Mouse (Mus musculus): ENCODE measurements around the gene Cav1. TPM values are rescaled to one million over a fixed set of nuclear protein-coding genes. Genes with fewer than 3 reads are reported as not detected.

Gene Cav1
- polyA plus RNA-seq, 1 experiment from 2014 or later = 8.1 TPM

DNA sequence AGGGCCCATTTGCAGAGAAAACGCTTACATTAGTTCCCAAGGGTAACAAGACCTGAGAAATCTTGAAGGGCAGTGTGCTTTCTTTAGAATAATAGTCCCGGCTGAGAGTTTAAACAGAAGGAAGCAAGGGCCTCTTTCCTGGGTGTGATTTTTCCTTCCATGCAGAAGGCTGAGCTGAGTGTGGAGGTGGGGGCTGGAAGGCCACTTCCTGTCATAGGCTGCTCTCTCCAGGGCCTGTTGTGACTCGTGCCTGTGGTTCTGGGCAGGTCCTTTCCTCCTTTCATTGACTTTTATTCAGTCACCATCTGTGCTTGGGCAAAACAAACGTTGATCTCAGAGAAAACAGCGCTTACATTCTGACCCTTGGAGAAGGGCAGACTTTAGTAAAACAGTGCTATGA lies 24.0 kb upstream of the Cav1 start:
- no peaks in the 10 kb centered on the region; the same call in 1 of the 2 replicates for H3K27me3 ChIP-seq (ENCODE audit: control insufficient read depth, insufficient read depth, low read depth, low read length)
- H3K9ac ChIP-seq (ENCODE audit: low read depth, low read length) = no peak overlapping the region
- WGBS (ENCODE audit: insufficient replicate concordance) = 20% methylated on average over 5 of the region's 5 CpGs
- no peaks in the 10 kb centered on the region for H3K36me3 ChIP-seq (ENCODE audit: control insufficient read depth, insufficient read depth)
- no peaks in the 10 kb centered on the region for H3K9me3 ChIP-seq (replicated peaks; ENCODE audit: control insufficient read depth, low read length)
- no peak overlapping the region for H3K27ac ChIP-seq (ENCODE audit: low read length)
- no peak overlapping the region for H3K4me3 ChIP-seq (ENCODE audit: low read depth, low read length)
- 0 out of 2 replicates have a peak overlapping the region, but pooled peaks have one; percentile 68 for H3K4me2 ChIP-seq (ENCODE audit: low read depth, low read length)
- ATAC-seq (ENCODE audit: low read depth) = 0 out of 2 replicates have a peak, but pooled peaks have one; percentile 41
- no peaks in the 10 kb centered on the region; the same call in 1 of the 2 replicates for H3K4me1 ChIP-seq (ENCODE audit: control insufficient read depth, low read depth, low read length)

DNA sequence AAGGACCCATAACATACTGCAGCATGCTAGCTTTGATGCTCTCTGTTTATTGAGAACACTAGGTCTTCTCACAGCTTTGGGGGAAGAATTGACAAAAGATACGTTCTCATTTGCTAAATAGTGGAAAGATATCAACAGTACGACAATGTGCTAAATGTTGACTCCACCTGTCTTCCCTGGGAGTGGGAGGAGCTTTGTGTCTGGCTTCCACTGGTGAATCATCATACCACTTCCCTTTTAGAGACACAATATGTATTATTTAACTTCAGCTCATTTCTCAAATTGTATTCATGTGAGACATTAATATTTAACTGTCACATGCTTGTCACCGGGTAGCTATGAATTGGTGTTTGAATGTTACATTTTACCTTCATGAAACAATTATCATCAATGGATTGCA lies 22.3 kb upstream of the Cav1 start:
- no peaks in the 10 kb centered on the region for H3K9me3 ChIP-seq (replicated peaks; ENCODE audit: control insufficient read depth, low read length)
- H3K27me3 ChIP-seq (ENCODE audit: control insufficient read depth, insufficient read depth, low read depth, low read length) = no peaks in the 10 kb centered on the region; the same call in 1 of the 2 replicates
- ATAC-seq (ENCODE audit: low read depth) = no peak
- H3K36me3 ChIP-seq (ENCODE audit: control insufficient read depth, insufficient read depth) = no peaks in the 10 kb centered on the region
- no peak overlapping the region for H3K4me3 ChIP-seq (ENCODE audit: low read depth, low read length)
- no peaks in the 10 kb centered on the region; the same call in 1 of the 2 replicates for H3K4me1 ChIP-seq (ENCODE audit: control insufficient read depth, low read depth, low read length)
- no peak overlapping the region for H3K9ac ChIP-seq (ENCODE audit: low read depth, low read length)
- no peak overlapping the region for H3K4me2 ChIP-seq (ENCODE audit: low read depth, low read length)
- H3K27ac ChIP-seq (ENCODE audit: low read length) = no peak overlapping the region
- 34% methylated on average over 3 of the region's 3 CpGs for WGBS (ENCODE audit: insufficient replicate concordance)

DNA sequence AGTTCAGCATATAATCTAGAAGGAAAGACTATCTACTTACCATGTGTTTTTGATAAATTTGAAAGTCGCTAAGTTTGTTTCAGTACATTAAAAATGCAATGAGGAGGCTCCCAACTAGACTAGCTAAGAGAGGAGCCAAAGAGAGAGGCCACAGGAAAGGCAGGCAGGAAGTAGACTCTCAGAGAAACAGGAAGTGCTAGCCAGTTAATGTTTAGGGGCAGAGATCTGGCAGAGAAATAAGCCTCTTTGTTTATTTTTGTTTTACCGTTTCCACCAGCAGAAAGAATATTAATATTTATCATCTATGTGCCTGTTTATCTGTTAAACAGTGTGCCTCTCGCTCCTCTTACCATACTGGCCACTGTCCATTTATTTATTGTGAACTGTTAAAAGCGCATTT lies 19.8 kb upstream of the Cav1 start:
- Histone ChIP-seq H3K36me3 (ENCODE audit: control insufficient read depth, insufficient read depth) (no peaks in the 10 kb centered on the region), H3K9me3 (replicated peaks; ENCODE audit: control insufficient read depth, low read length) (no peaks in the 10 kb centered on the region), H3K27ac (ENCODE audit: low read length) (no peak overlapping the region), H3K4me3 (ENCODE audit: low read depth, low read length) (no peak overlapping the region), H3K4me2 (ENCODE audit: low read depth, low read length) (no peak overlapping the region), H3K27me3 (ENCODE audit: control insufficient read depth, insufficient read depth, low read depth, low read length) (no peaks in the 10 kb centered on the region), H3K4me1 (ENCODE audit: control insufficient read depth, low read depth, low read length) (no peaks in the 10 kb centered on the region; the same call in 1 of the 2 replicates), H3K9ac (ENCODE audit: low read depth, low read length) (no peak overlapping the region)
- WGBS (ENCODE audit: insufficient replicate concordance) = 36% methylated on average over 4 of the region's 4 CpGs
- no peak for ATAC-seq (ENCODE audit: low read depth)

DNA sequence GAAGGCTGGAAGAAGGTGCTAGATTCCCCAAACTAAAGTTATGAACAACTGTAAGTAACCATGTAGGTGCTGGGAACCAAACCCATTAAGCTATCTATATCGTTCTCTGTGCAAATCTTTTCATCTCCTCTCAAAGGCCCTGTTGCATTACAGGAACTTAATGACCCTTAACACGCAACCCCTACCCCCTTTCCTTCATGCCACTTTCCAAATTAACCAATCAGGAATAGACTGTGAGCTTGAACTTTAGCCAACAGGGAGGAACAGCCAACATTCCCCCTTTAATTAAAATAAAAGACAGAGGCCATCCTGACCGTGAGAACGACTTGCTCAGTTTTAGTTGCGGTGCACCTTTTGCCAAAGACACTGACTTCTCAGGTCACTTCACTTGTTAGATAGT lies 11.0 kb upstream of the Cav1 start:
- Histone ChIP-seq H3K9me3 (replicated peaks; ENCODE audit: control insufficient read depth, low read length) (no peaks in the 10 kb centered on the region), H3K4me2 (ENCODE audit: low read depth, low read length) (no peak overlapping the region), H3K4me1 (ENCODE audit: control insufficient read depth, low read depth, low read length) (no peaks in the 10 kb centered on the region), H3K36me3 (ENCODE audit: control insufficient read depth, insufficient read depth) (no peaks in the 10 kb centered on the region), H3K27me3 (ENCODE audit: control insufficient read depth, insufficient read depth, low read depth, low read length) (no peaks in the 10 kb centered on the region), H3K9ac (ENCODE audit: low read depth, low read length) (no peak overlapping the region), H3K4me3 (ENCODE audit: low read depth, low read length) (no peak overlapping the region), H3K27ac (ENCODE audit: low read length) (no peak overlapping the region)
- ATAC-seq (ENCODE audit: low read depth) = no peak
- 74% methylated on average over 5 of the region's 5 CpGs for WGBS (ENCODE audit: insufficient replicate concordance)

DNA sequence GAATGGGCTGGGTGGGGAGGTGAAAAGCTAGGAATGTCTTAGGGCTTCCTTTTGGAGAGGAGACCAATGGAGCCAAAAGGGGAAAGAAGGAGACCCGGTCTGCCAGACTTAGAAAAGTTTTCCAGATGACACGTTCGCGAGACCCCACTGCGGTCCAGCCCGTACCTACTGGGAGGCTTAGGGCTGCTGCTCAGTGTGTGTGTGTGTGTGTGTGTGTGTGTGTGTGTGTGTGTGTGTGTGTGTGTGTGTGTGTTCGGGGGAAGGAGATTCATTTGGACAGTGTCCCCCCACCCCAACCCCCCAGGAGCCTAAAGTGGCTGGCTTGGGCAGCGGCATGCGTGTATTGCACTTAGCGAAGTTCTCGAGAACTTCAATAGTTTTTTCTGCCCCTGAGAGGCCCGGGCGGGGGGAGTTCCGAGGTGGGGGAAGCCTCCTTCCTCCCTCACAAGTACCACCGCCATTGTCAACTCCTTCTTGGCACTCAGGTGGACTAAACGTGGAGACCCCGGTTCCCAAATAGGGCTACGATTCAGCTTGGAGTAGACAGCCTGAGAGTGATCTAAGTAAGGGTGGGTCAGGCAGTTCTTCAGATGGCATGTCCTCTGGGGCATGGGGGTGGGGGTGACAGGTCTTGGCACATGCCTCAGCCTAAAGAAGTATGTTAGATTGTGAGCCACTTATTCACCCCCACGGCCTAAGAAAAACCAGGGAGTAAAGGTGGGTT lies 629 bp downstream of the Cav1 start:
- Histone ChIP-seq H3K36me3 (ENCODE audit: control insufficient read depth, insufficient read depth) (no peaks in the 10 kb centered on the region), H3K4me1 (ENCODE audit: control insufficient read depth, low read depth, low read length) (no peaks in the 10 kb centered on the region), H3K27ac (ENCODE audit: low read length) (no peak overlapping the region), H3K4me3 (ENCODE audit: low read depth, low read length) (peak overlapping the region; percentile 51), H3K9ac (ENCODE audit: low read depth, low read length) (no peak overlapping the region), H3K4me2 (ENCODE audit: low read depth, low read length) (peak overlapping the region; percentile 65), H3K27me3 (ENCODE audit: control insufficient read depth, insufficient read depth, low read depth, low read length) (peaks cover 20% of the 10 kb centered on the region), H3K9me3 (replicated peaks; ENCODE audit: control insufficient read depth, low read length) (no peaks in the 10 kb centered on the region)
- WGBS (ENCODE audit: insufficient replicate concordance) = 2% methylated on average over 19 of the region's 19 CpGs
- ATAC-seq (ENCODE audit: low read depth) = no peak

DNA sequence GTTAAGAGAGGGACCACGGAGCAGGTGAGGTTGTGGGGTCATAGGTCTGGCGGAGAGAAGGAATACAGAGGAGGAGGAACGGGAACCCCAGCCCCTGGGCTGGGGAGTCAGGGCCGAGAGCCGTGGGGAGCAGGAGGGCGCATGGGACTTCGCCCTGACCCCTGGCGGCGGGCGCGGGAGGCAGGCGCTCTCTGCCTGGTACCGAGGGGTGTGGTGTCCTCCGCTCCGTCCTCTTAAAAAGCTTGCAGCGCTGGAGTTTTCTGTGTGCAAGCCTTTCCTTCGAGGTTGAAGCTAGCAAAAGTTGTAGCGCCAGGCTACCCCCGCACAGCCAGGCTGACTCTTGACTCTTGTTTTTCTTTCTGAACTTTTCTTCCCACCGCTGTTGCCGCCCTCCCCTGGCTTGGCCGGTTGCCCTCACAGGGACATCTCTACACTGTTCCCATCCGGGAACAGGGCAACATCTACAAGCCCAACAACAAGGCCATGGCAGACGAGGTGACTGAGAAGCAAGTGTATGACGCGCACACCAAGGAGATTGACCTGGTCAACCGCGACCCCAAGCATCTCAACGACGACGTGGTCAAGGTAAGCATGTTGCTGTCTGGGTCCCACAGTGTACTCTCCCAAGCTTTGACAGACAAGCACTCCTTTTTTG lies 1.5 kb downstream of the Cav1 start:
- no peak overlapping the region for H3K27ac ChIP-seq (ENCODE audit: low read length)
- 5% methylated on average over 31 of the region's 31 CpGs for WGBS (ENCODE audit: insufficient replicate concordance)

DNA sequence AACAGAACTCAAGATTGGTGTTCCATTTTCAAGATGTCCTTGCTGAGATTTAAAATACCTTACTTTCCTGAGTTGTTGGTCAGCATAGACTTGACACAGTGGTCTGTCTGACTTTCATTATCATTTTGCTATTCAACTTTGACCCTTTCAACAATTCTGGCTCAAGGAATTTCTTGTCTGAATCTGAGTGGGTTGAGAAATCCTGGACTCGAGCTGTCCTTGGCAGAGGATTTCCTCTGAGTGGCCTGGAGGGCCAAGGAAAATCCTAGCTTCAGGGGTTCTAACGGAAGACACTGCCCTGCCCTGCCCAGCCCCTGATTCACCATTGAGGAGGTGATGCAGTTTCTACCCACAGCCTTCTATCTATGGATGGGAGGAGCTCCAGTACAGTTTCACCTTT lies 2.5 kb downstream of the Cav1 start:
- Histone ChIP-seq H3K9ac (ENCODE audit: low read depth, low read length) (no peak overlapping the region), H3K27ac (ENCODE audit: low read length) (no peak overlapping the region), H3K9me3 (replicated peaks; ENCODE audit: control insufficient read depth, low read length) (no peaks in the 10 kb centered on the region), H3K36me3 (ENCODE audit: control insufficient read depth, insufficient read depth) (no peaks in the 10 kb centered on the region), H3K4me2 (ENCODE audit: low read depth, low read length) (no peak overlapping the region), H3K4me3 (ENCODE audit: low read depth, low read length) (no peak overlapping the region), H3K27me3 (ENCODE audit: control insufficient read depth, insufficient read depth, low read depth, low read length) (peaks cover 20% of the 10 kb centered on the region), H3K4me1 (ENCODE audit: control insufficient read depth, low read depth, low read length) (no peaks in the 10 kb centered on the region)
- no peak for ATAC-seq (ENCODE audit: low read depth)
- 30% methylated on average over 2 of the region's 2 CpGs for WGBS (ENCODE audit: insufficient replicate concordance)

More for the DNA sequence above, 1.5 kb downstream of the Cav1 start:
- Histone ChIP-seq H3K9ac (ENCODE audit: low read depth, low read length) (no peak overlapping the region), H3K27me3 (ENCODE audit: control insufficient read depth, insufficient read depth, low read depth, low read length) (peaks cover 20% of the 10 kb centered on the region), H3K4me3 (ENCODE audit: low read depth, low read length) (peak overlapping the region; percentile 51), H3K4me2 (ENCODE audit: low read depth, low read length) (peak overlapping the region; percentile 65), H3K9me3 (replicated peaks; ENCODE audit: control insufficient read depth, low read length) (no peaks in the 10 kb centered on the region), H3K4me1 (ENCODE audit: control insufficient read depth, low read depth, low read length) (no peaks in the 10 kb centered on the region), H3K36me3 (ENCODE audit: control insufficient read depth, insufficient read depth) (no peaks in the 10 kb centered on the region)
- peak; percentile 80 for ATAC-seq (ENCODE audit: low read depth)

DNA sequence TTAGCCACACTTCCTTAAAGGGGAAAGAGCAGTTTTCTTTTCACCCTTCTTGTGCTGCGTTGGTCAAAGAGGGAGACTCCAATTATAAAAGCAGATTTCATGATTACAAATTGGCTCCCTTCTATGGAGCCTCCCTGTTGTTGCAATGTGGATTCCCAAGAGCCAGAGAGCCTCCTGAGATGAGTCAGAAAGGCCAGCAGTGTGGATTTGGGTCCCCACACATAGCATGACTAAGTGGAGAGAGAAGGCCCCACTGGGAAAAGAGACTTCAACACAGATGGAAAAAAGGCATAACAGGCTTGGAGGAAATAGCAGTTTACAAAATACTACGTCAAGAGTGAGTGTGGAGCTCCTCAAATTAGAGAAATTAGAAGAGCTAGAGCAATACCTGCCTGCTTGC lies 3.1 kb downstream of the Cav1 start:
- no peak for ATAC-seq (ENCODE audit: low read depth)
- no peak overlapping the region for H3K27ac ChIP-seq (ENCODE audit: low read length)
- H3K9me3 ChIP-seq (replicated peaks; ENCODE audit: control insufficient read depth, low read length) = no peaks in the 10 kb centered on the region
- H3K27me3 ChIP-seq (ENCODE audit: control insufficient read depth, insufficient read depth, low read depth, low read length) = peaks cover 20% of the 10 kb centered on the region
- H3K4me1 ChIP-seq (ENCODE audit: control insufficient read depth, low read depth, low read length) = no peaks in the 10 kb centered on the region
- H3K9ac ChIP-seq (ENCODE audit: low read depth, low read length) = no peak overlapping the region
- 38% methylated on average over 2 of the region's 2 CpGs for WGBS (ENCODE audit: insufficient replicate concordance)
- H3K36me3 ChIP-seq (ENCODE audit: control insufficient read depth, insufficient read depth) = no peaks in the 10 kb centered on the region
- H3K4me3 ChIP-seq (ENCODE audit: low read depth, low read length) = no peak overlapping the region
- no peak overlapping the region for H3K4me2 ChIP-seq (ENCODE audit: low read depth, low read length)

DNA sequence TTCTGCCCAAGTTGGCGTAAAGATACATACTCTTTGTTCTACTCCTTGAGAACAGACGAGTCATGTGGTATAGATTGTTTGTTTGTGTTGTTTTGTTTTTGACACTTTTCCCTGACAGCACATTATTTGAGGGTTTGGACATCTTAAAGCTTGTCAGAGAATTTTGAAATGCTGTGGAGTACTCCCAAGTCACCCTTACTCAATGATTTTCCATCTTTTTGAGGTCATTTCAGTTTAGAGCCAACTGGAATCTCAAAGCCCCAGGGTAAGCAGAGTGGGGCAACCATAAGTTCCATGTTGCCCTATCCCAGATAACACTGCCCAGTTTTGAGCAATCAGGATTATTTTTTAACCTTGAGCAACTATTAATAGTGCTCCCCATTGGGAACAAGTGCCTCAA lies 8.1 kb downstream of the Cav1 start:
- 57% methylated on average over 2 of the region's 2 CpGs for whole genome bisulfite sequencing (ENCODE audit: insufficient replicate concordance)
- no peak overlapping the region for H3K27ac ChIP-seq (ENCODE audit: low read length)
- H3K36me3 ChIP-seq (ENCODE audit: control insufficient read depth, insufficient read depth) = no peaks in the 10 kb centered on the region
- H3K4me3 ChIP-seq (ENCODE audit: low read depth, low read length) = no peak overlapping the region
- no peaks in the 10 kb centered on the region; the same call in 1 of the 2 replicates for H3K4me1 ChIP-seq (ENCODE audit: control insufficient read depth, low read depth, low read length)
- no peaks in the 10 kb centered on the region for H3K9me3 ChIP-seq (replicated peaks; ENCODE audit: control insufficient read depth, low read length)
- H3K27me3 ChIP-seq (ENCODE audit: control insufficient read depth, insufficient read depth, low read depth, low read length) = no peaks in the 10 kb centered on the region
- no peak for ATAC-seq (ENCODE audit: low read depth)
- no peak overlapping the region for H3K4me2 ChIP-seq (ENCODE audit: low read depth, low read length)
- H3K9ac ChIP-seq (ENCODE audit: low read depth, low read length) = no peak overlapping the region

All from liver, embryonic 16.5 days (tissue).